Mouse (Mus musculus) kidney, adult 9 months (tissue): Measurements from ENCODE around the gene Adam15.

Experiments
- DNase-seq: peaks from one replicate; pipeline ENCODE4 v3.0.0; 2022

Gene Adam15

DNA sequence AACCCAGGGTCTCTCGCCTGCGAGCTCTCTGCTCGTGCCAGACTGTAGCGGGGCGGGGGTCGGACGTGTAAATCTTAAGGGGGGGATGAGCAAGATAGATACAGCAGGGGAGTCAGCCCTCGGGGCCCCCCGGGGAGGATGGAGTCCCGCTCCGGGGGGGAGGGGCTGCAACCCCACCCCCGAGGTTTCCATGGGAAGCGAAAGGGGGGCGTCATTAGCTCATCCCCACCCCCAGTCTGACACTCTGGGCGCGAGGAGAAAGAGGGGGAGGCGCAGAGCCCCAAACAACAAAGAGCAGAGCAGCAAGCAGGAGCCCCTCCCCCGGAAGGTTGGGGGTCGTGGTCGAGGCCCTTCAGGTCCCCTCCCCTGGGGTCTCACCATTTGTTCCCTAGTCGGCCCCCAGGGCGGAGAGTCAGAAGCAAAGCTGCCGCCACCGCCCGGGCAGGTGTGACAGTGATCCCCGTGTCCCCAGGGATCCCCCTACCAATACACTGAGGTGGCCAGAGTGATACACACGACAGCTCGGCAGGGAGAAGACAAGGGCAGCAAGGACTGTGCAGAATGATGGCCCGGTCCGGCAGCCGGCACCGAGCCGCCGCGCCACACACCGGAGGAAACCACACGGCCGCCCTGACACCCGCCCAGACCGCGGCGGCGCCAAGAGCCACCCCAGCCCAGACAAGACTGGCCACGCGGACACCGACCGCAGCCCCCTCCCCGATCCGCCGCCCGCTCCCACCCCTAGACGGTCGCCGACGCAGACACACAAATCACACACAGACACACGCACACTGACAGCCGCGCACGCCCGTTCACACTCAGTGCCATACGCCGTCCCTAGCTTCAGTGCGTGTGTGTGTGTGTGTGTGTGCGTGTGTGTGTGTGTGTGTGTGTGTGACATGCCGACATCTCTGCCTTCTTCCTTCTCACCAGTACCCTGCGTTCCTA is 28.3 kb downstream of the Adam15 start:
- no peak for DNase-seq

DNA sequence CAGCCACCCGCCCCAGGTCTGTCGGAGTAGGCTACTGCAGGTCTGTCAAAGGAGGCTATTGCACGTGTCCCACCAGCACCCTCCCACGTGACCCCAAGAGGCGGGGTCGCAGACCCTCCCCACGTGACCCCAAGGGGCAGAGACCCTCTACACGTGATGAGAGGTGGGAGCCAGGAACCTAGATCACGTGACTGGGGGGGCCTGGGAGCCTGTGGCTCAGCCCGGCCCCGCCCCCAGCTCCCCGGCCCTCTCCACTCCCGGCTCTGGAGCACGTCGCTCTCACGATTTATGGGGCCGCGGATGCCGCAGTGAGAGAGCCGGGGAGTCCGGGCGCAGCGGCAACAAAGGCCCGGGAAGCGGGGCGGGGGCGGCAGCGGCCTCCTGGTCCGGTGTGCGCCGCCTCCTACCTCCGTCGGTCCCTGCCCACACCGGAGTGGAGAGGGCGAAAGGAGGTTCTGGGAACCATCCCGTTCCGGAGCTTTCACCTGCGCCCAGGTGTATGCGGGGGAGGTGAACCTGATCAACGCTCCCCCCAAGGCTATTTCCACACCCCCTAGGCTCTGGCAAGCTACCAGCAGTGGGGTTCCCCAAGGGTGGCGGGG is 29.1 kb downstream of the Adam15 start:
- peak; percentile 42 for DNase-seq

DNA sequence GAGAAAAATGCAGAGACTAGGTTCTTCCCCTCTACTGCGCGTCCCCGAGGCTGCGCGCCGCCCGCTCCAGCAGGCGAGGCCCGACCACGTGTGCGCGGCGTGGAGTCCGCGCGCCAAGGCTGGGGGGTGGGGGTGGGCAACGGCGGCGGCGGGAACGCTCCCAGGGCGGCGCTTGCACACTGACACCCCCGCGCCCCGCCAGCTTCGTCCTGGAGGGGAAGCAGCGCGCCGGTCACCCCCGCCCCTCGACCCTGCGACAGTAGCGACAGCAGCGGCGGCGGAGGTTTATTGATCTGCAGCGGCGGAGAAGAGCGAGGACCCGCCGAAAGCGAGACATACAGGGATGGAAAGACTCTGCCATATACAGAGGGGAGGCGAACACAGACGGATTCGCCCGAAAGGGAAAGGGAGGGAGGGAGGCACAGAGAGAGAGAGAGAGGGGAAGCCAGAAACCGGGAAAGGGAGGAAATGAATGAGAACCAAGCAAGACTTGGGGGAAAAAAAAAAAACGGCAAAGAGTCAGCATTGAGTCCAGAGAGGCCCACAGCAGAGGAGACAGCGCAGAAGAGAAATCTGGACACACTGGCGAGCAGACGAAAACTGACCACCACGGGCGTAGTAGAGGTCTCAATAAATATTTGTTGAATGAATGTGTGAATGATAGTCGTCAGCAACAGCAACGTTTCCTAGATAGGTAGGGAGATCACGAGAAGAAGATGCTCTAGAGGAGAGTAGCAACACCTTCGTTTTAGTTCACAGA is 30.0 kb downstream of the Adam15 start:
- DNase-seq, result no peak

DNA sequence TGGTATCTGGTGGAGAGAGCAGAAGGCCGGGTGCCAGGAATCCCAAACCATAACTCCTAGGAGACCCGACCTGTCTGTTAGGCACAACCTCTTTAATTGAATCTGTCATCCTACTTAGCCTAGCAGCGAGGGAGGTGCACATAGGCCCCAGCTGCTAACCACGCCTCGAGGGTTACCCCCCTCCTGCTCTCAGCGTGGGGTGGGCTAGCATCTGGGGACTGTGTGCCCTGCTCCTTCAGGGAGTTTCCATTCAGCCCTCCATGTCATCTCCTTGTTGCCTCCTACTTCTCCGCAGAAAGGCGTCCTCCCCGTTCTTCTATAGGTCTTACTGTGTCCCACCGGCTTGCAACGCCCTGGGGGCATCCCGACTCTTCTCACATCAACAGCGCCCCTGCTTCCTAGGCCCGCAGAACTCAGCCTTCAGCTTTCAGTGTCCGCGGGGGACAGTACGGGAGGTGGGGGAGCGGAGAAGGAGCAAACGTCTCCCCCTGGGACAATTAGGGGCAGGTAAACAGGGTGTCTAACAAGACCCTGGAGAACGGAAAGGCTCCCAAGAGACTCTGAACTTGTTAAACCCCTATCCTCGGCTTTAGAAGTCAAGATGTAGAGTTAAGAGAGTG is 30.7 kb downstream of the Adam15 start:
- no peak for DNase-seq

DNA sequence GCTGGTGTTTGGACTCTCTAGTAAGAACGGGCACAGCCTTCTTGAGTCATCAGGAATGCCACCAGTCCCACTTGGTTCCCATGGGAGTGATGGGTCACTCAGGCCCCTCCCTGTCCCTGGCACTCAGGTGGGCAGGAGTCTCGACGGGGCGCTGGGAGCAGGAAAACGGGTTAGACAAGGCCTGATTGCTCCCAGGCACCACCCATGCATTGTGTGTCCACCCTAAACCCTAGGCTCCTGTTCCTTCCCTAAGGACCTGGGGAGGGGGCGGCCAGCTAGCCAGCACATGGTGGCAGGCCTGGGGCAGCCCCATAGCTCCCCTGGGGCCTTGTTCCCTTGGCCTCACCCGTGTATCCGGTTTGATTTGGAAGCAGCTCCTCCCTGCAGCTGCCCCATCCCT is 31.5 kb downstream of the Adam15 start:
- no peak for DNase-seq

DNA sequence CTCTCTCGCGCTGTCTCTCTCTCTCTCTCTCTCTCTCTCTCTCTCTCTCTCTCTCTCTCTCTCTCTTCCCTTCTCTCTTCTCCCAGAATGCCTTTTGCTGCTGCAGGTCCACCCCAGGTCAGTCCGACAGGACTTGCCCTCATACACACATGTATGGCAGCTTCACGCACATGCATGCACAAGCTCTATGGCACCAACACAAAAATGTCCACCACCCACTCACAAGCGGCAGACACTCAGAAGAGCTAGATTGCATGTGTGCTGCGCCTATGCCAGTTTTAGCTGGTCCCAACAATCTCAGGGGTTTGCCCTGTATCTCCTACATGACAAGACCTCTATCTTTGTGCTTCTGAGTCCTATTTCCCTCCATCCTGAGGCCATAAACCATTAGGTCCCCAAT is 32.5 kb downstream of the Adam15 start:
- no peak for DNase-seq

DNA sequence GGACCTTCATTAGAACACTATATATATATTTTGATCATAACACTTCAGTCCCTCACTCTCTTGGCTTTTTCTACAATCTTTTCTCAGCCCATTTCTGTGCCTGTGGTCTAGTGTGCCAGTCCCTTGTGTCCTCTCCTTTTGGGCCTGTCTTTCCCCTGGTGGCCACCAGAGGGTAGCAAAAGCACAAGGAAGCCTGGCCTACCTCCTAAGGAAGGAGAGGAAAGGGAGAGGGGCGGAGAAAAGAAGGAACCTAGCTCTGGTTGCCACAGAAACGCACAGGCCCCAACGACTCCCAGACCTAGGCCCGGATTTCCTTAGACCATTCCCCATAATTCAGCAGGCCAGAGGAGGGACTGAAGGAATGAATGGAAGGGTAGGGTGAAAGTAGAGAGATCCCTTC is 33.0 kb downstream of the Adam15 start:
- peak; percentile 93 for DNase-seq

DNA sequence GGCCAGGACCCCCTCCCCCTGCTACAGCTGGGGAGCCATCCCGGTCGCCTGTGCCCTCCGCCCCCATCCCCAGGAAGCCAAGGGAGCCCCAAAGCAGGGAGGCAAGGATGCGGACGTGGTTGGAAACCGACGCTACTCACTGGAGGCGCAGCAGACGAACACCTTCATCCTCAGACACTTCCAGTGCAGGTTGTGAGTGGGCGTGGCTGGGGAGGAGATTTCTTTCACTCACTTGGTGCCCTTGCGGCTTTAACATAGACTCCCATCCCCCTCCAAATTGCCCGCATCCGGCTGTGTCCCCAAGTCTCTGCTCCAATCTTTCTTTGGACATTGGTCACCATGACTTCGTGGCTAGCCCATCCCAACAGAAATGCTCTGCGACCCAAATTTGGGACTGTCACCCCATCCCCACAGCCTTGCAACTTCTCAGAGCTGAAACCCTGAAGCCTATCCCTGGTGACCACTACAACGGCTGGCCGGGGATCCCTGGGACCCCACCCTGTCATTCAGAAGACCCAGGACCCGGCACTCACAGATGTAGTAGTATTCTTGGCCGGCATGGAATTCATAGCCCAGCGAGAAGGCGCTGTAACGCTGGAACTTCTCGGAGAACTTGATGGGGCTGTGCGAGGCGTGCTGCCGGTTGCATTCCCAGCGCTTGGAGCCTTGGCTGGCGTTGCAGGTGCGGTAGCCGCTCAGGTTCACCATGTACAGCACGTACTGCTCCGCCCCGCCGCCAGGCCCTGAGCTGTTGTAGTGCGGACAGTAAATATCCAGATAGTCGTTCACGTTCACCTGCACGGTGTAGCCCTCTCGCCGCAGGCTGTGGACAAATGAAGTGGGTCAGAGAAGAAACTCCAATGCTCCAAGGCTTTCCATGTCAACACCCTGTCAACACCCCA is 33.6 kb downstream of the Adam15 start:
- peak; percentile 30 for DNase-seq

DNA sequence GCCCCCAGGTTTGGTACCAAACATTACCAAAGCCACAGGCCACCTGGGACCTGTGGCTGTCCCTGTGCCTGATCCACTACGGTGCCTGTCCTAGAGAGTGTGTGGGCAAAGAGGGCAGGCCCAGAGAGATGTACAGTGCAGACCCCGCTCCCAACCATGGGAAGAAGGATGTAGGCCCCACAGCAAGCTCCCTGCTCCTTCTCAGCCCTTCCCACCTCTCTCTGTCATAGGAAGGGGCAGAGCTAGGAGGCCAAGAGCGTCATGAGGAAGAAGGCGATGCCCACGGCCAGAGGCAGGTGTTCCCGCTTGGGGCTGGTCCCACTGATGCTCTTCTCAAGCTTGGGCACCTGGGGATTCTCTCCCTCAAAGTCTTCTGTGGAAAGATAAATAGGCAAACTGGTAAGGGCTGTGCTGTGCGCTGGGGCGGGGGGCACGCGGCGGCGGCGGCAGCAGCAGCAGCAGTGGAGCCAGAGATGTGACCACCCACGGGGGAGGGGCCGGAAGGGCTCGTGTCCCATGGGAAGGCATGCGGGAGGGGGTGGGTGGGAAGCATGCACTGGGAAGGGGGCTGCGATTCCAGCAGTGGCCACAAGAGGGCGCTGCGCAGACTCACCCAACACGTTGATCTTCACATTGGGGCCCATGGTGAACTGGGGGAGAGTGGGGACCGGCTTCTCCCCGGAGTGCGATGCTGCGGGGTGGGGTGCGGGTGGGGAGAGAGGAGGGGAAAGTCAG is 34.4 kb downstream of the Adam15 start:
- peak; percentile 79 for DNase-seq

DNA sequence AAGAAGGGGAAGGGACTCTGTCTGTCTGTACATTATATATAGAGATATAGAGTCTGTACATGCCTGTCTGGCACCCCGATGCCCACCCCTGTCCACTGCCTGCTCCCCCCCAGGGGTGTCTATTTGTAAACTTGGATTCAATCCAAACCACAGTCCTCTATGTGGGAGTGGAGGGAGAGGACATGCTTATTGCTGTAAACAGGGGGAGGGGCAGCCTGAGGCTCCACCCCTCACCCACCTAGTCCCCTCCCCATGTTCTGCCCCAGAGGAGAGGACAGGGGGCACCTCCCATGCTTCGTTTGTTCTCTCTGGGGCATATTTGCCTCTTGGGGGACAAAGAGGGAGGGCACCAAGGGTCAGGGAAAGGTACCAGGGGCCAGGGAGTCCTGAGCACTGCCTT is 35.0 kb downstream of the Adam15 start:
- DNase-seq, result no peak

DNA sequence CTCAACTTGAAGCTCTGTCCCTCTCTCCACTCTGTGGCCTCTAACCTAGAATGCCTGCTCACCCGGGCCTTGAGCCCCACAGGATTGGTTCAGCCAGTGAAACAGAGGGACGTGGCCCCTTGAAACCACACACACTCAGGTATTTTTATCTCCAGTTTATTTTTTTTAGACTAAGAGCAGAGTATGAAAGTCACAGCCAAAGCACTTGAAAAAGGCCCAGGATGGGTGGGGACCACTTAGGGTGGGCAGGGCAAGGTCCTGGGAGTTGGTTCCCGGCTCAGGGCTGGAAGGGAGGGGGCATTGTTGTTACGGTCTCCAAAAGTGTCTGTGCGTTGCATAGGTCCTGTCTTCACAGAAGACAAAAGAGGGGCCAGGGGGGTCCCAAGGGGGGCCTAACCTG is 35.5 kb downstream of the Adam15 start:
- no peak for DNase-seq

DNA sequence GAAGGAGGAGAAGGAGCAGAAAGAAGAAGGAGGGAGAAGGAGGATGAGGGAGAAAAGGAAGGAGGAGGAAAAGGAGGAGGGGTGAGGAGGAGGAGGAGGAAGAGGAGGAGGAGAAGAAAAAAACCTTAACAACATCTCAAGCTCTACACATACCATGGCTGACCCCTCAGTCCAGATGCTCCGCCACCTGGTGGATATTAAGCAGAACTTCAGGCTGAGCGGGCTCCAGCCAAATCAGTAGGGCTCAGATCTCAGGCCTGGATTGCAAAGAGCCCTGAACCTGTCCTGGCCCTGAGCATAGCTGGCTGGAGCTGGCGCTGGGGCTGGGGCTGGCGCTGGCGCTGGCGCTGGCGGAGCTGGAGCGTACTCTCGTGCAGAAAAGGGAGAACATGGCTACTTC is 41.7 kb downstream of the Adam15 start:
- DNase-seq, result peak; percentile 87

DNA sequence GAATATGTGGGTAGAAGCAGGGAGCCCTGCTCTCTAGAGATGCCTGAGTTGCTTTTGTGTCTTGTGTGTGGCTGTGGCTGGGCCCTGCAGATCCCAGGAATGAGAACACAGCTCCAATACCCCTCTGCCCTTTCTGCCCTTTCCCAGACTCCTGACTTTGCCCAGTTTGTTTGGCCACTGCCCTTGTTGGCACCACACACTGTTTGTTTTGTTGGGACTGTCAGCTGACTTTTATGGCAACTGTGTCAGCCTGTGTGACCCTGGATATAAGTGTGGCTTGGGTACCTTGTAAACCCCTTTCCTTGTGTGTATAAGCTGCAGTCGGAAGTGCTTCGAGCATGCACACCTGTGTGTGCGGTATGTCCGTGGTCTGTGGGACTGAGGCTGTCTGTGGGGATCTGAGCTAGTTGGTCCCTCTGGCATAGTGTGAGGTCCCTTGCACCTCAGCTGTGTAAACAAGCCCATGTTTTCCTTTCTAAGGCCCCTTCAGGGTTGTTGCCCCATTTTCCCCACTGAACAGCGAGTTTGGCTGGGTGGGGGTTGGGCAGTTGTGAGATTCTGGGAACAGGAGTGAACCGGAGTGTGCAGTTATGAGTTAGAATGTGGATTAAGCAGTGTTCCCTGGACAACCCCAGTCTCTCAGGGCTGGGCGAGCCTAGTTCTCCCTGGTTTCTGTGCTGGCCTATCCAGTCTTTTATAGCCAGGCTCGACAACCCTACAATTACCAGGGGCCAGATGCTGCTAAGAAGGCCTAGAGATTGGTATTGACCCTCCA is 44.1 kb downstream of the Adam15 start:
- DNase-seq, result peak; percentile 78

DNA sequence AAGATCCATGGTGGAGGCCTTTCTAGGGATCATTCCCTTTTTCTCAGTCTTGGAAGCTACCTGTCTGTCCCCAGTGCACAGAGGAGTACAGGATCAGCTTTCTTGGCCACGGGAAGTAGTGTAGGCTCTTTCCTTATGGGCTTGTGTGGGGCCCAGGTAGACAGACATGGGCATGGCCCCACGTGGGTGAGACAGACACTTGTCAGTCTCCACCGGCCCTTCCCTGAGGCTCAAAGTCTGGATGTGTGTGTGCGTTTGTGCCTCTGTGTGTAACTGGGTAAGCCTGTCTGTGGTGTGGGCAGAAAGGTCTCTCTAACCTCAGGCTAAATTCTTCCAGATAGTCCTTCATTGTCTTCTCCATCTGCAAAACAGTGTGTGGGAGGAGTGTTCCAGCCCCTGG is 44.7 kb downstream of the Adam15 start:
- no peak for DNase-seq

DNA sequence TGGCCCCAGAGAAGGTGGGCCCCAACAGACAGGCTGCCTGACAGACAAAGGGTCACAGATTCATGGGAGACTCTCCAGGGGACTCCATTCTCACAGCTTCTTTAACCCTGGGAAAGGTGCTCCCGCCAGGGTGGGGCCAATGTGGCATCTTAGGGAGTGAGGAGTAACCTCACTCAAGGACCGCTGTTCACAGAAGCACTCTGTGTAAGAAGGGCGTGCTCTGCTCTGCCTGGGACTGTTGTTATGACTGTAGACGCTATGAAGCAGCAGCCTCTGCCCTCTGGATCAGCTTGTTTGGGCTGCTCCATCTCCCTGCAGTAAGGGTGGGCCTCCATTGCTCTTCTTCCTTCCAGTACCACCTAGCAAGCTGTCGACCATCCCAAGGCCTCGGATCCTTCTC is 45.4 kb downstream of the Adam15 start:
- no peak for DNase-seq

DNA sequence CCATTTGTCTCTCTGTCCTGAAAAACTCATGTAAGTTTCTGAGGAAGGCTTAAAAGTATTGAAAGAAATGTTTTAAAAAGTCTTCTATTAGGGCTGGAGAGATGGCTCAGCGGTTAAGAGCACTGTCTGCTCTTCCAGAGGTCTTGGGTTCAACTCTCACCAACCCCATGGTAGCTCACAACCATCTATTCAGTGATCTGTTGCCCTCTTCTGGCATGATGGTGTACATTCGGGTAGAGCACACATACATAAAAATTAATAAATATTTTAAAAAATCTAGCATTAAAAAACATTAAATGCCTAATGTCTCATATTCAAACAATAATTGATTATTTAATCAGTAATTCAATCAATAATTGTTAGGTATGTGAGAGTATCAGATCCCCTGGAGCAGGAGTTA is 49.3 kb downstream of the Adam15 start:
- no peak for DNase-seq

DNA sequence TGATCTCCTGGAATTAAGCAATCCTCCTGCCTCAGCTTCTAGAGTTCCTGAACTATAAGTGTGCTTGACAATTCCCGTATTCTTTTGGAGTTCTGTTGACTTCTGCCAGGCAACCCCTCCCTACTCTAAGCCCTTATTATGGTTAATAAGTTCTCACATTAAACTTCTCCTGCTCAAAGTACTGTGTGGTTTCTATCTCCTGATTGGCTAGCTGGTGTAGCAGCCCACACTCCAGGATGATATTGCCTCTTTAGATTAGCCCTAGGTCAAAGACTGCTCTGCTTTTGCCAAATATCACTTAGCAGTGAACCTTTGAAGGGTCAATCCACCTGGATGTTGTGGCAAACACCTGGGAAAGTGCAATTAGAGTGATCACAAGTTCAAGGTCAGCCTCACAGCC is 49.7 kb downstream of the Adam15 start:
- peak; percentile 89 for DNase-seq

DNA sequence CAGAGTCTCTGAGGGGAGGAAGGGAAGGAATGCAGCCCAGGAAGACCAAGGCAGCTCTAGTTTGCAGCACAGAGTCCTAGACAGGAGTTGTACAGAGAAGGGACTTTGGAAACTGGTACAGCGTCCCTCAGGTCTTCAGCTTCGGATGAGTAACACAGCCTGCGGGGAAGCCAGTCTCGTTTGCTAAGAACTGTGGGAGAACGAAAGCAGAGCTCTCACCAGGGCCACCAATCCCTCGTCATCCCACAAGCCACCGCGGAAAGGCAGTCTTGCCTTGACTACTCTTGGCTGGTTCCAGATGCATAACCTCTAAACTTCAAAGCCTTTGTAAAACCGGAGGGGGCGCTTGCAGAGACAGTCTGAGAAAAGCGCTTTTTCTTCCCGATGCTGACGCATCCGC is 50.3 kb downstream of the Adam15 start:
- peak; percentile 67 for DNase-seq

DNA sequence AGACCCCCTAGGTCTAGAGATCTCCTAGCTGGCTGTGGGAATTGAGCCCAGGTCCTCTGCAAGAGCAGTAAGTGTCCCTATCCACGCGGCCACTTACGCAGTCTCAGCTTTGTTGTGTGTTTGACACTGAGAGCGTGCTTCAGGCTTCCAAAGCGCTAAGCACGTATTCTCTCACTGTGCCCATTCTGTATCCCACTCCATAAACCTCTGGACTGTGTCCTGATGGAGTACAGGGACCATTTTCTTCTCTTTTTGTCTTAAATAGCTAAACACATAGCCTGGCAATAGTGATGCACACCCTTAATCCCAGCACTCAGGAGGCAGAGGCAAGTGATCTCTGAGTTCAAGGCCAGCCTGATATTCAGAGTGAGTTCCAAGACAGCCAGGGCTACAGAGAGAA is 50.9 kb downstream of the Adam15 start:
- DNase-seq, result no peak

DNA sequence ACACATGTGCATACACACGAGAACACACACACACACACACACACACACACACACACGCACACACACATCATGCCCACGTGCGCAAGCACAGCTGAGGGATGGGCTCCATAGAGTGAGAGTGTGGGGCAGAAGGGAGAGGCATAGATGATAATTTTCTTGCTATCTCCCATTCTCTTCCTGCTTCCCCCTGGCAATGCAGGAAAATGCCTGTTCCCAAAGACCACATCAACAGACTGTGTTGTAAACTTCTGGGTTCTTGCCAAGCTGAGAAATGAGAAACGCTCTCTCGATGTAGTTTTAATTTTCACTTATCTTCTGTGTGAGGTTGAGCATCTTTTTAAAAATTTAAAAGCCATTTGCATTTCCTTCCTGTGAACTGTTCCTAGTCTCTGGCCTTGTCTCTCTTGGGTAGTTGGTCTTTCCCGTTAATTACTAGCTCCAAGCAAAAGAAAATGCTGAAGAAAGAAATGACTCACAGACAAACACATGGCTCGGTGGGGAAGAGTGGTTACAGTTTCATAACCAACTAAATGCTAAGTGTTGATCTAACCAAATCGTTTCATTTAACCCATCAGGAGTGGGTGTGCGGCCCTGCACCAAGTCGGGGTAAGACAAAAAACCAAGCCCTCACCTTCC is 52.9 kb downstream of the Adam15 start:
- DNase-seq, result no peak
